Mouse (Mus musculus): ENCODE results near the gene Gm20388. TPM values are rescaled to one million over a fixed set of nuclear protein-coding genes. Genes with fewer than 3 reads are reported as not detected.
"Not testable (repeated sequence)": the region's sequence is repeated elsewhere in the genome, so short reads cannot be mapped to it uniquely, and the experiment has no call there.

Gene Gm20388
- polyA plus RNA-seq, 1 experiment from 2014 or later: not detected

GRCm38 (mm10) chr8:120673298-120673697 lies 762.7 kb downstream of the Gm20388 start:
- Histone ChIP-seq H3K9me3 (no peaks in the 10 kb centered on the region), H3K27me3 (replicated peaks) (no peaks in the 10 kb centered on the region; the same call in 1 of the 2 replicates), H3K4me1 (peaks cover 35% of the 10 kb centered on the region), H3K36me3 (peaks cover 74% of the 10 kb centered on the region), H3K9ac (no peak overlapping the region), H3K27ac (replicated peaks) (no peak overlapping the region), H3K4me2 (no peak overlapping the region), H3K4me3 (no peak overlapping the region)
- WGBS: 92% methylated on average over 7 of the region's 7 CpGs
- ATAC-seq (ENCODE audit: extremely low read depth, insufficient number of reproducible peaks, low FRiP score, low TSS enrichment): no peak

- WGBS: 67% methylated on average over 8 of the region's 8 CpGs
- Histone ChIP-seq H3K9ac (no peak overlapping the region), H3K9me3 (no peaks in the 10 kb centered on the region), H3K36me3 (peaks cover 59% of the 10 kb centered on the region), H3K4me3 (no peak overlapping the region), H3K27ac (replicated peaks) (no peak overlapping the region), H3K4me2 (no peak overlapping the region), H3K27me3 (replicated peaks) (peaks cover 12% of the 10 kb centered on the region), H3K4me1 (peaks cover 19% of the 10 kb centered on the region)
- no peak for ATAC-seq (ENCODE audit: extremely low read depth, insufficient number of reproducible peaks, low FRiP score, low TSS enrichment)
These were observed 765.1 kb downstream of the Gm20388 start for GRCm38 (mm10) chr8:120675718-120676117.

GRCm38 (mm10) chr8:120678447-120678846 lies 767.8 kb downstream of the Gm20388 start:
- WGBS: 12% methylated on average over 10 of the region's 10 CpGs

GRCm38 (mm10) chr8:120679629-120680387 lies 769.2 kb downstream of the Gm20388 start:
- WGBS: 22% methylated on average over 11 of the region's 11 CpGs
- Histone ChIP-seq H3K36me3 (peaks cover 22% of the 10 kb centered on the region), H3K27ac (replicated peaks) (no peak overlapping the region), H3K4me2 (no peak overlapping the region), H3K9me3 (no peaks in the 10 kb centered on the region), H3K4me3 (no peak overlapping the region), H3K4me1 (peaks cover 4% of the 10 kb centered on the region; the same call in 1 of the 2 replicates), H3K9ac (peak overlapping the region; percentile 2), H3K27me3 (replicated peaks) (peaks cover 28% of the 10 kb centered on the region)
- no peak for ATAC-seq (ENCODE audit: extremely low read depth, insufficient number of reproducible peaks, low FRiP score, low TSS enrichment)

More at GRCm38 (mm10) chr8:120678447-120678846, 767.8 kb downstream of the Gm20388 start:
- Histone ChIP-seq H3K4me1 (peaks cover 4% of the 10 kb centered on the region; the same call in 1 of the 2 replicates), H3K4me3 (no peak overlapping the region), H3K4me2 (no peak overlapping the region), H3K9ac (no peak overlapping the region), H3K27ac (replicated peaks) (no peak overlapping the region), H3K27me3 (replicated peaks) (peaks cover 28% of the 10 kb centered on the region), H3K9me3 (no peaks in the 10 kb centered on the region), H3K36me3 (peaks cover 31% of the 10 kb centered on the region)
- no peak for ATAC-seq (ENCODE audit: extremely low read depth, insufficient number of reproducible peaks, low FRiP score, low TSS enrichment)

GRCm38 (mm10) chr8:120680405-120680804 lies 769.8 kb downstream of the Gm20388 start:
- not testable (repeated sequence) for H3K4me1 ChIP-seq

GRCm38 (mm10) chr8:120681113-120681512 lies 770.5 kb downstream of the Gm20388 start:
- no peak overlapping the region for H3K4me3 ChIP-seq
- H3K27me3 ChIP-seq (replicated peaks): peaks cover 30% of the 10 kb centered on the region
- H3K9me3 ChIP-seq: no peaks in the 10 kb centered on the region
- H3K27ac ChIP-seq (replicated peaks): no peak overlapping the region
- H3K4me2 ChIP-seq: no peak overlapping the region
- WGBS: 73% methylated on average over 10 of the region's 10 CpGs
- peaks cover 9% of the 10 kb centered on the region for H3K36me3 ChIP-seq
- no peak overlapping the region for H3K9ac ChIP-seq
- peaks cover 4% of the 10 kb centered on the region; the same call in 1 of the 2 replicates for H3K4me1 ChIP-seq
- no peak for ATAC-seq (ENCODE audit: extremely low read depth, insufficient number of reproducible peaks, low FRiP score, low TSS enrichment)

More at GRCm38 (mm10) chr8:120680405-120680804, 769.8 kb downstream of the Gm20388 start:
- Histone ChIP-seq H3K36me3 (peaks cover 16% of the 10 kb centered on the region), H3K9ac (peak overlapping the region; percentile 2), H3K27me3 (replicated peaks) (peaks cover 28% of the 10 kb centered on the region)
- not testable (repeated sequence) for H3K27ac ChIP-seq (replicated peaks); H3K4me3 ChIP-seq; ATAC-seq (ENCODE audit: extremely low read depth, insufficient number of reproducible peaks, low FRiP score, low TSS enrichment); H3K9me3 ChIP-seq; H3K4me2 ChIP-seq
- 49% methylated on average over 7 of the region's 7 CpGs for WGBS

- Histone ChIP-seq H3K27me3 (replicated peaks) (peaks cover 52% of the 10 kb centered on the region), H3K9ac (no peak overlapping the region), H3K4me1 (peaks cover 4% of the 10 kb centered on the region; the same call in 1 of the 2 replicates), H3K4me3 (no peak overlapping the region), H3K27ac (replicated peaks) (no peak overlapping the region), H3K9me3 (no peaks in the 10 kb centered on the region), H3K36me3 (no peaks in the 10 kb centered on the region), H3K4me2 (no peak overlapping the region)
- ATAC-seq (ENCODE audit: extremely low read depth, insufficient number of reproducible peaks, low FRiP score, low TSS enrichment): no peak
- WGBS: 13% methylated on average over 10 of the region's 10 CpGs
These were observed 773.0 kb downstream of the Gm20388 start for GRCm38 (mm10) chr8:120683602-120684001.

- Histone ChIP-seq H3K4me1 (peaks cover 4% of the 10 kb centered on the region; the same call in 1 of the 2 replicates), H3K4me2 (no peak overlapping the region), H3K9me3 (no peaks in the 10 kb centered on the region), H3K9ac (no peak overlapping the region), H3K4me3 (no peak overlapping the region), H3K36me3 (no peaks in the 10 kb centered on the region), H3K27me3 (replicated peaks) (peaks cover 54% of the 10 kb centered on the region), H3K27ac (replicated peaks) (no peak overlapping the region)
- ATAC-seq (ENCODE audit: extremely low read depth, insufficient number of reproducible peaks, low FRiP score, low TSS enrichment): no peak
- 61% methylated on average over 5 of the region's 5 CpGs for WGBS
These were observed 773.4 kb downstream of the Gm20388 start for GRCm38 (mm10) chr8:120684082-120684481.

GRCm38 (mm10) chr8:120685097-120685496 lies 774.5 kb downstream of the Gm20388 start:
- no peak overlapping the region for H3K4me2 ChIP-seq
- peaks cover 2% of the 10 kb centered on the region; the same call in 1 of the 2 replicates for H3K4me1 ChIP-seq
- H3K27me3 ChIP-seq (replicated peaks): peaks cover 52% of the 10 kb centered on the region
- no peaks in the 10 kb centered on the region for H3K36me3 ChIP-seq
- H3K4me3 ChIP-seq: no peak overlapping the region
- no peaks in the 10 kb centered on the region for H3K9me3 ChIP-seq
- 53% methylated on average over 5 of the region's 5 CpGs for WGBS
- ATAC-seq (ENCODE audit: extremely low read depth, insufficient number of reproducible peaks, low FRiP score, low TSS enrichment): no peak
- H3K9ac ChIP-seq: peak overlapping the region; percentile 6; the same call in 1 of the 2 replicates
- H3K27ac ChIP-seq (replicated peaks): no peak overlapping the region

GRCm38 (mm10) chr8:120685591-120685990 lies 775.0 kb downstream of the Gm20388 start:
- H3K9ac ChIP-seq: peak overlapping the region; percentile 6; the same call in 1 of the 2 replicates
- H3K36me3 ChIP-seq: no peaks in the 10 kb centered on the region
- WGBS: 79% methylated on average over 8 of the region's 8 CpGs
- H3K4me2 ChIP-seq: no peak overlapping the region
- peaks cover 57% of the 10 kb centered on the region for H3K27me3 ChIP-seq (replicated peaks)
- no peaks in the 10 kb centered on the region for H3K4me1 ChIP-seq
- ATAC-seq (ENCODE audit: extremely low read depth, insufficient number of reproducible peaks, low FRiP score, low TSS enrichment): no peak
- H3K27ac ChIP-seq (replicated peaks): no peak overlapping the region
- H3K9me3 ChIP-seq: no peaks in the 10 kb centered on the region
- no peak overlapping the region for H3K4me3 ChIP-seq

GRCm38 (mm10) chr8:120686051-120686450 lies 775.4 kb downstream of the Gm20388 start:
- Histone ChIP-seq H3K4me1 (no peaks in the 10 kb centered on the region), H3K9ac (no peak overlapping the region), H3K27ac (replicated peaks) (no peak overlapping the region), H3K36me3 (no peaks in the 10 kb centered on the region), H3K27me3 (replicated peaks) (peaks cover 56% of the 10 kb centered on the region), H3K4me2 (no peak overlapping the region), H3K4me3 (no peak overlapping the region), H3K9me3 (no peaks in the 10 kb centered on the region)
- no peak for ATAC-seq (ENCODE audit: extremely low read depth, insufficient number of reproducible peaks, low FRiP score, low TSS enrichment)
- WGBS: 81% methylated on average over 13 of the region's 13 CpGs

- Histone ChIP-seq H3K4me2 (no peak overlapping the region), H3K9me3 (no peaks in the 10 kb centered on the region), H3K27ac (replicated peaks) (no peak overlapping the region), H3K4me3 (no peak overlapping the region), H3K27me3 (replicated peaks) (peaks cover 52% of the 10 kb centered on the region), H3K4me1 (no peaks in the 10 kb centered on the region), H3K36me3 (no peaks in the 10 kb centered on the region), H3K9ac (no peak overlapping the region)
- no peak for ATAC-seq (ENCODE audit: extremely low read depth, insufficient number of reproducible peaks, low FRiP score, low TSS enrichment)
- 76% methylated on average over 5 of the region's 5 CpGs for WGBS
These were observed 775.9 kb downstream of the Gm20388 start for GRCm38 (mm10) chr8:120686576-120686975.

Measured in heart, embryonic 13.5 days (tissue).